Mouse (Mus musculus) C2C12 (cell line): ENCODE measurements around the gene Ppm1h. TPM values are rescaled to one million over a fixed set of nuclear protein-coding genes. Genes with fewer than 3 reads are reported as not detected.

ENCODE experiments used
- H3K27me3 ChIP-seq: one replicate; pipeline ENCODE4 v1.6.1; 2011; ENCODE audit not compliant: control insufficient read depth, insufficient read depth, insufficient read length
- H3K36me3 ChIP-seq: one replicate; pipeline ENCODE4 v1.6.1; 2011; ENCODE audit not compliant: control insufficient read depth, insufficient read depth
- H3K4me3 ChIP-seq: one replicate; pipeline ENCODE4 v1.5.1; 2011; ENCODE audit warnings: mild to moderate bottlenecking, control low read depth; ENCODE audit not compliant: poor library complexity, insufficient read depth, severe bottlenecking
- H3K79me2 ChIP-seq: one replicate; pipeline ENCODE4 v1.6.1; 2011; ENCODE audit not compliant: control insufficient read depth, insufficient read depth
- H3K79me3 ChIP-seq: one replicate; pipeline ENCODE4 v1.6.1; 2011; ENCODE audit warnings: low read depth, control low read depth
- H3ac ChIP-seq: one replicate; pipeline ENCODE3; 2011; ENCODE audit warnings: low read depth; ENCODE audit not compliant: control insufficient read depth, insufficient read length
- CEBPB ChIP-seq: IDR thresholded peaks from one replicate; pipeline ENCODE4 v1.6.1; 2011; ENCODE audit warnings: low read depth, mild to moderate bottlenecking, control low read depth, moderate library complexity
- CTCF ChIP-seq: IDR thresholded peaks from one replicate; pipeline ENCODE4 v1.5.1; 2011; ENCODE audit not compliant: control insufficient read depth, insufficient read depth, insufficient read length
- FOSL1 ChIP-seq: IDR thresholded peaks from one replicate; pipeline ENCODE4 v1.8.0; 2011; ENCODE audit warnings: mild to moderate bottlenecking, low read length; ENCODE audit not compliant: poor library complexity, insufficient read depth, severe bottlenecking
- MAX ChIP-seq: IDR thresholded peaks from one replicate; pipeline ENCODE4 v1.6.1; 2011; ENCODE audit warnings: mild to moderate bottlenecking, control low read depth
- MYOD1 ChIP-seq: IDR thresholded peaks from one replicate; pipeline ENCODE4 v1.6.1; 2011; ENCODE audit warnings: low read depth; ENCODE audit not compliant: control insufficient read depth, insufficient read length
- MYOG ChIP-seq: IDR thresholded peaks from one replicate; pipeline ENCODE4 v1.6.1; 2011; ENCODE audit not compliant: control insufficient read depth, insufficient read length; ENCODE audit errors: extremely low read depth
- USF1 ChIP-seq: IDR thresholded peaks from one replicate; pipeline ENCODE4 v1.6.1; 2011; ENCODE audit warnings: low read depth, mild to moderate bottlenecking, control low read depth, moderate library complexity
- polyA plus RNA-seq: library from polyadenylated mRNA; unstranded; fragments of >200 nt; fragmentation: generic; extraction: Trizol; gene quantifications from one replicate; pipeline ENCODE4 v1.2.1, GENCODE M21; 2012; ENCODE audit warnings: missing spikeins

Gene Ppm1h
- polyA plus RNA-seq, 1 experiment = 0.06 TPM

DNA sequence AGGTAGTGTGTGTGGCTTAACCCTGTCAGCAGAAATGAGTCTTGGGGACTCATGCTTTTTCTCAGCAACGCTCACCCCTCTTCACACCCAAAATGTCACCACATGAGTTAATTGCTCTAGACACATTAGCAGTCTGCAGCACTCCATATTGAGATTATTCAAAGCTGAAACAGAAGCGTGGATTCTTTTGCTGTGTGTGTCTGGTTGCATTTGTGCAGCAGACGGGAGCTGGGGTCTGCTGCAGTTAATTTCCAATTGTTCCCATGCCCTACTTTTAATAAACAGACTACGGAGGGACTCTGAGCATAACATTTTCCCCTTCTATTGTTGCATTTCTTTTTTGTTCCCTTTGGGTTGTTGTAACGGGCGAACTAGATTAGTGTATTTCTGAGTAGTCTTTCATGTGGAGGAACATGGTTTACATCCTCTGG lies 32.8 kb downstream of the Ppm1h start:
- Histone ChIP-seq H3K27me3 (no peaks in the 10 kb centered on the region), H3K79me3 (no peaks in the 10 kb centered on the region), H3K79me2 (no peaks in the 10 kb centered on the region), H3ac (no peak overlapping the region), H3K36me3 (no peaks in the 10 kb centered on the region), H3K4me3 (no peak overlapping the region)
- TF ChIP-seq MYOG = no peak

DNA sequence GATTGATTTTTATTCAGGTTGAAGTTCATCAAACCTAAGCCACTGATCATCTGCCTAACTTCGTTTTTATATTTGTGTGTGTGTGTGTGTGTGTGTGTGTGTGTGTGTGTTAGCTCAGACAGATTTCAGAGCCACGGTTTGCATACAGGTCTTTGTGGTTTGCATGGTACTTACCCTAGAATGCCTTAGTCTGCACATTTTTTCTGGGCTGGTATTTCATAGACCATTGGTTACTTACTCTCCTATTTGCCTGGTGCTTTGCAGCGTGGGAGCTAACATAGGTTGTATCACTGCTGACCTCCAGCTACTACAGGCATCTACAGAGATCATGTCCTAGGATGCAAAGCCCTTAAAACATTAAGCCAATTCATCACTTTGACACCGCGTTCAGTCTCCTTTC lies 33.7 kb downstream of the Ppm1h start:
- H3ac ChIP-seq = no peak overlapping the region
- no peaks in the 10 kb centered on the region for H3K79me3 ChIP-seq
- H3K4me3 ChIP-seq = no peak overlapping the region
- TF ChIP-seq MYOG (no peak), MAX (no peak), CTCF (no peak), MYOD1 (no peak), FOSL1 (no peak), USF1 (no peak), CEBPB (no peak)
- H3K79me2 ChIP-seq = no peaks in the 10 kb centered on the region
- H3K36me3 ChIP-seq = no peaks in the 10 kb centered on the region
- H3K27me3 ChIP-seq = no peaks in the 10 kb centered on the region

DNA sequence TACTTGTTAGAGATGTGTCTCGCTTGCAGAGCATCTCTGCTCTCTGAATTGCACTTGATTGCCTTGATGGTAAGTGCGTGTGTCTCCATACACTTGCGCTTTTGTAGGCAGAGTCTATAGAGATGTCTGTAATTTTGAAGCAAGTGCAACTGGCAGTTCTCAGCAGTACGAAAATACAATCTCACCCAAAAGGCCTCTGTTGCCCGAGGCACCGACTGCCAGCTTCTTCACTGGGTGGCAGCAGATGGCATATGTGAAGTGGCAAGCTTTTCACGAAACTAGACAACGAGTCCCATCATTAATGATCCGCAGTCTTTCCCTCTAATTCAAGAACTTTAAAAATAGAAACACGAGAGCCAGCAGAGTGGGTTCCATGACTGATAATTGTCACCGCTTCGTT lies 37.3 kb downstream of the Ppm1h start:
- TF ChIP-seq MAX = no peak
- no peak for TF ChIP-seq CTCF
- Histone ChIP-seq H3K79me3 (no peaks in the 10 kb centered on the region), H3K27me3 (no peaks in the 10 kb centered on the region), H3K79me2 (no peaks in the 10 kb centered on the region), H3K36me3 (no peaks in the 10 kb centered on the region), H3K4me3 (no peak overlapping the region), H3ac (no peak overlapping the region)

DNA sequence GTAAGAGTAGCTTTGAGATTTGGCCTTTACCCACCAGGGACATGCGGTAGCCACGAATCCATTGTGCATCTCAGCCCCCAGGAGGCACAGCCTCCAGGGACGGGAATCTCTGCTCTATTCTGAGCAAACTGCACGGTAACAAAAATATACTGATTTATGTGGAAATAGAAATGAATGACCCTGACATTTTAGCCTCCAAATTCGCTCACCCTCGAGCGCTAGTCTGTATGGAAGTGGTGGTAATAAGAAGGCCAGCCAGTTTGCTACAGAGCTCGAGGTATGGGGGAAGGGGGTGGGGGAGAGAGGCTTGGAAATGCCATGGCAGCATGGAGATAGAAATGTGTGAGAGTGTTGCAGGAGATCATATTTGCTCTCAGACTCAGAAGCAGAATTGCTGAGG lies 37.7 kb downstream of the Ppm1h start:
- no peak overlapping the region for H3K4me3 ChIP-seq
- H3K27me3 ChIP-seq = no peaks in the 10 kb centered on the region
- no peak overlapping the region for H3ac ChIP-seq
- TF ChIP-seq MAX (no peak), FOSL1 (no peak), MYOD1 (no peak), USF1 (no peak), CEBPB (no peak), CTCF (no peak), MYOG (no peak)
- H3K79me3 ChIP-seq = no peaks in the 10 kb centered on the region
- no peaks in the 10 kb centered on the region for H3K36me3 ChIP-seq
- no peaks in the 10 kb centered on the region for H3K79me2 ChIP-seq

DNA sequence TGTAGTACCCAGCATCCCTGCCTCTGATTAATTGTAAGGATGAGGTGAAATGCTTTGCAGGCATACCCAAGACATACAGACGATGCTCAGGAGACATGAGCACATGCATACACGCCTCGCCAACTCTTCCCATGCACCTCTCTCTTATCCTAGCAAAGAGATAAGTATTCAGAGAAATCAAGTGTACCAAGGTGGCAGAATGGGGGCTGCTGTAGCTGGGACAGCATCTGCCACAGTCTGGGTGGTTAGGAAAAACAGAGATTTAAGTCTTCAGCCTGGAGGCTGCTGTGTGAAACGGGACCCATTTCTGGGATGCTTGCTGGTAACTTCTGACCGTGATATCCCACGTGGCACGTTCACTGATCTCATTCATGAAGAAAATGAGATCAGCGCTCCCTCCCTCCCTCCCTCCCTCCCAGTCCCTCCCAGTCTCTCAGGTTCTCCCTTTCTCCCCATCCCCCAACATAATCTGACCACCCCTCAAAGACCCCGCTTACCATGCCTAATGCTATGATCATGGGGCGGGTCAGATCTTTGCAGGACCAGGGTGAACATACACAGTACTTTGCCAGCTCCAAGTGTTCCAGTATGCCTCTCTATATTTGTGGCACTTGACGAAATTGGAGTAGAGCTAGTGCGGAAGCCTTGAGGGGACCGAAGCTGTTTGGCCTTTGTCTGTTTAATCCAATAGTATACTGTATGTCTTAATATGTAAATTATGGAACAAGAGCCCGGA lies 38.3 kb downstream of the Ppm1h start:
- TF ChIP-seq USF1 (no peak), CEBPB (no peak), MAX (no peak), MYOD1 (no peak)
- Histone ChIP-seq H3ac (no peak overlapping the region), H3K79me3 (no peaks in the 10 kb centered on the region), H3K4me3 (no peak overlapping the region), H3K27me3 (no peaks in the 10 kb centered on the region), H3K79me2 (no peaks in the 10 kb centered on the region), H3K36me3 (no peaks in the 10 kb centered on the region)

- TF ChIP-seq MAX (no peak), CTCF (no peak)
- Histone ChIP-seq H3K79me3 (no peaks in the 10 kb centered on the region), H3ac (no peak overlapping the region), H3K36me3 (no peaks in the 10 kb centered on the region), H3K79me2 (no peaks in the 10 kb centered on the region), H3K4me3 (no peak overlapping the region), H3K27me3 (no peaks in the 10 kb centered on the region)
These were observed 39.3 kb downstream of the Ppm1h start for GRCm38 (mm10) chr10:122717754-122718415.
